Comparison of ENCODE assay signal across 7 mouse cellular contexts in the genomic region with DNA sequence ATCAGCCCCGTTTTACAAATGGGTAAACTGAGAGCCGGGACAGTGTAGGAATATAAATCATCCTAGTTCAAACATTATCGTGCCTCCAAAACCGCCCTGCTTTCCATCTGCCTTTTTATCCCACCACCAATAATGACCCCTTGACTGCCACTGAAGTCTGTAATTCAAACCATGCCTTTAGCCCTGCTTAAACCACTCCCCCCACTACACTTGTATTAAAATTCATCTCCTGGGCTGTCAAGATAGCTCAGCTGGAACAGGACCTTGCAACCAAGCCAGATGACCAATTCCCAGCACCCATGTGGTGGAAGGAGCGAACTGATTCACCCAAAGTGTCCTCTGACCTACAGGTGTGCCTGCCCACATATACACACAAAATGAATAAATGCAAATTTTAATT. TPM values are rescaled to one million over a fixed set of nuclear protein-coding genes. Genes with fewer than 3 reads are reported as not detected.
DNase-seq lines count a peak whose midpoint lies in the region; ATAC-seq and TF ChIP-seq lines count a peak whose summit lies in the region.

No protein-coding gene starts in this region.

- no peak for DNase-seq in lung, postnatal 0 days (ENCODE audit: low spot score)
- DNase-seq in lung, adult 18-20 months = no peak
- DNase-seq in stomach, postnatal 0 days (ENCODE audit: low spot score) = no peak
- no peak for DNase-seq in urinary bladder, adult 18-20 months (ENCODE audit: low spot score in 2 of 2)
- no peak for DNase-seq in spleen, postnatal 14 days (ENCODE audit: low spot score in 2 of 2)

- H3K27ac ChIP-seq in lung, postnatal 0 days (ENCODE audit: low read length) = no peak overlapping the region
- H3K27ac ChIP-seq in forebrain, embryonic 15.5 days (replicated peaks) = no peak overlapping the region
- no peak overlapping the region for H3K27ac ChIP-seq in liver, embryonic 12.5 days
- H3K27ac ChIP-seq in stomach, postnatal 0 days (replicated peaks) = no peak overlapping the region; the same call in 1 of the 2 replicates

- TF ChIP-seq EP300 in lung, postnatal 0 days (IDR thresholded peaks at IDR 0.05) = no peak
- TF ChIP-seq EP300 in stomach, postnatal 0 days (optimal IDR thresholded peaks at IDR 0.05) = no peak

- peak overlapping the region; percentile 98; the same call in 1 of the 2 replicates for H3K4me3 ChIP-seq in lung, postnatal 0 days (ENCODE audit: low read depth, low read length)
- peak overlapping the region; percentile 90 for H3K4me3 ChIP-seq in forebrain, embryonic 15.5 days
- H3K4me3 ChIP-seq in liver, embryonic 12.5 days = peak overlapping the region; percentile 88
- peak overlapping the region; percentile 100 for H3K4me3 ChIP-seq in stomach, postnatal 0 days (ENCODE audit: low read depth, low read length)

- H3K9ac ChIP-seq in lung, postnatal 0 days (replicated peaks; ENCODE audit: low read depth) = no peak overlapping the region
- H3K9ac ChIP-seq in forebrain, embryonic 15.5 days (replicated peaks) = 0 out of 2 replicates have a peak overlapping the region, but pooled peaks have one; percentile 89
- no peak overlapping the region for H3K9ac ChIP-seq in liver, embryonic 12.5 days
- no peak overlapping the region; the same call in 1 of the 2 replicates for H3K9ac ChIP-seq in stomach, postnatal 0 days (ENCODE audit: low read length)

- no peak for ATAC-seq in lung, postnatal 0 days
- no peak; the same call in 1 of the 2 replicates for ATAC-seq in forebrain, embryonic 15.5 days (replicated peaks)
- ATAC-seq in liver, embryonic 12.5 days = no peak
- peak; percentile 12 for ATAC-seq in stomach, postnatal 0 days (ENCODE audit: low FRiP score, low TSS enrichment)

- 0 out of 2 replicates have a peak, but pooled peaks cover 2% of the 10 kb centered on the region for H3K36me3 ChIP-seq in lung, postnatal 0 days (ENCODE audit: insufficient read depth, low read length)
- H3K36me3 ChIP-seq in forebrain, embryonic 15.5 days = 0 out of 2 replicates have a peak, but pooled peaks cover 1% of the 10 kb centered on the region
- peaks cover 11% of the 10 kb centered on the region for H3K36me3 ChIP-seq in liver, embryonic 12.5 days
- H3K36me3 ChIP-seq in stomach, postnatal 0 days (ENCODE audit: control insufficient read depth, insufficient read depth, low read length) = no peaks in the 10 kb centered on the region

- no peak for TF ChIP-seq CTCF in lung, postnatal 0 days (IDR thresholded peaks at IDR 0.05)
- TF ChIP-seq CTCF in stomach, postnatal 0 days (IDR thresholded peaks at IDR 0.05; ENCODE audit: low read depth) = no peak

- peak overlapping the region; percentile 73; the same call in 1 of the 2 replicates for H3K4me2 ChIP-seq in lung, postnatal 0 days (replicated peaks; ENCODE audit: low read depth, low read length)
- H3K4me2 ChIP-seq in forebrain, embryonic 15.5 days (replicated peaks) = peak overlapping the region; percentile 27
- H3K4me2 ChIP-seq in liver, embryonic 12.5 days = peak overlapping the region; percentile 93
- no peak overlapping the region for H3K4me2 ChIP-seq in stomach, postnatal 0 days (replicated peaks; ENCODE audit: low read depth)

- H3K4me1 ChIP-seq in lung, postnatal 0 days (ENCODE audit: insufficient read depth, low read depth, low read length) = peaks cover 8% of the 10 kb centered on the region
- peaks cover 21% of the 10 kb centered on the region for H3K4me1 ChIP-seq in forebrain, embryonic 15.5 days
- peaks cover 76% of the 10 kb centered on the region for H3K4me1 ChIP-seq in liver, embryonic 12.5 days
- H3K4me1 ChIP-seq in stomach, postnatal 0 days (replicated peaks; ENCODE audit: control insufficient read depth, insufficient read depth) = 0 out of 2 replicates have a peak, but pooled peaks cover 8% of the 10 kb centered on the region

- H3K27me3 ChIP-seq in lung, postnatal 0 days (replicated peaks; ENCODE audit: insufficient read depth, low read length) = no peaks in the 10 kb centered on the region
- H3K27me3 ChIP-seq in forebrain, embryonic 15.5 days = no peaks in the 10 kb centered on the region
- H3K27me3 ChIP-seq in liver, embryonic 12.5 days (replicated peaks) = no peaks in the 10 kb centered on the region
- no peaks in the 10 kb centered on the region for H3K27me3 ChIP-seq in stomach, postnatal 0 days (ENCODE audit: control insufficient read depth, insufficient read depth, low read length)

- H3K9me3 ChIP-seq in lung, postnatal 0 days (ENCODE audit: low read length) = no peaks in the 10 kb centered on the region
- H3K9me3 ChIP-seq in forebrain, embryonic 15.5 days = no peaks in the 10 kb centered on the region
- H3K9me3 ChIP-seq in liver, embryonic 12.5 days (replicated peaks) = no peaks in the 10 kb centered on the region
- H3K9me3 ChIP-seq in stomach, postnatal 0 days (ENCODE audit: control insufficient read depth, low read length) = no peaks in the 10 kb centered on the region

- 20% methylated on average over 5 of the region's 5 CpGs for WGBS in lung, postnatal 0 days
- WGBS in forebrain, embryonic 15.5 days = 22% methylated on average over 5 of the region's 5 CpGs
- 20% methylated on average over 5 of the region's 5 CpGs for WGBS in liver, embryonic 12.5 days (ENCODE audit: insufficient replicate concordance)
- WGBS in stomach, postnatal 0 days = 19% methylated on average over 5 of the region's 5 CpGs

RNA-seq across cellular contexts. Expression of a gene that starts 0.4 kb away (rescaled TPM):
- 10.3 and 12.8 TPM in 2 replicates for polyA plus RNA-seq in lung, postnatal 0 days (2015; fragmentation: Nextera tagmentation; extraction: Ambion mirVana)
- 9.4 and 9.6 TPM in 2 replicates for polyA plus RNA-seq in forebrain, embryonic 15.5 days (2015; fragmentation: Nextera tagmentation; extraction: Ambion mirVana)
- 3.5 and 3.9 TPM in 2 replicates for polyA plus RNA-seq in liver, embryonic 12.5 days (2016; fragmentation: Nextera tagmentation; extraction: Ambion mirVana)
- polyA plus RNA-seq in stomach, postnatal 0 days (2015; fragmentation: Nextera tagmentation; extraction: Ambion mirVana) = 7.2 and 8.1 TPM in 2 replicates

RNA-seq across cellular contexts. Expression of a gene that starts 51.5 kb away (rescaled TPM):
- 8.4 and 9.1 TPM in 2 replicates for polyA plus RNA-seq in lung, postnatal 0 days (2015; fragmentation: Nextera tagmentation; extraction: Ambion mirVana)
- polyA plus RNA-seq in forebrain, embryonic 15.5 days (2015; fragmentation: Nextera tagmentation; extraction: Ambion mirVana) = 1.8 and 2.5 TPM in 2 replicates
- 4.9 TPM in 2 replicates for polyA plus RNA-seq in liver, embryonic 12.5 days (2016; fragmentation: Nextera tagmentation; extraction: Ambion mirVana)
- 5.4 and 6.0 TPM in 2 replicates for polyA plus RNA-seq in stomach, postnatal 0 days (2015; fragmentation: Nextera tagmentation; extraction: Ambion mirVana)
